Mouse (Mus musculus) heart, adult 2 months (tissue): Measurements from ENCODE around the gene Med27. TPM values are rescaled to one million over a fixed set of nuclear protein-coding genes. Genes with fewer than 3 reads are reported as not detected.

ENCODE experiments used
- DNase-seq, 2 experiments: peaks; one replicate each; pipeline ENCODE4 v3.0.0; 2021
- H3K27ac ChIP-seq: fragments of 200-600 bp; 2 replicates; pipeline ENCODE4 v1.8.1; 2022
- H3K27me3 ChIP-seq: fragments of 200-500 bp; 2 replicates; pipeline ENCODE4 v1.6.1; 2012; ENCODE audit warnings: mild to moderate bottlenecking, low read length, inconsistent platforms, mixed read lengths; ENCODE audit not compliant: control insufficient read depth, insufficient read depth
- H3K36me3 ChIP-seq: fragments of 200-500 bp; 2 replicates; pipeline ENCODE4 v1.6.1; 2012; ENCODE audit warnings: low read length, inconsistent platforms; ENCODE audit not compliant: control insufficient read depth, insufficient read depth
- H3K4me1 ChIP-seq: fragments of 200-500 bp; 2 replicates; pipeline ENCODE4 v1.6.1; 2011; ENCODE audit warnings: low read length; ENCODE audit not compliant: control insufficient read depth, insufficient read depth
- H3K4me3 ChIP-seq: fragments of 200-600 bp; 2 replicates; pipeline ENCODE4 v1.8.1; 2022
- H3K79me2 ChIP-seq: fragments of 200-500 bp; replicated peaks from 2 replicates; pipeline ENCODE4 v1.6.1; 2012; ENCODE audit warnings: mild to moderate bottlenecking, inconsistent platforms, low read length, moderate library complexity, mixed read lengths; ENCODE audit not compliant: control insufficient read depth, insufficient read depth
- H3K9ac ChIP-seq: fragments of 200-500 bp; 2 replicates; pipeline ENCODE4 v1.6.1; 2012; ENCODE audit warnings: low read depth, mild to moderate bottlenecking, control low read depth, inconsistent platforms, low read length, mixed read lengths
- CTCF ChIP-seq: fragments of 200-600 bp; IDR thresholded peaks from 2 replicates; pipeline ENCODE4 v1.8.1; 2022; ENCODE audit warnings: antibody characterized with exemption, mild to moderate bottlenecking, moderate library complexity
- EP300 ChIP-seq: fragments of 200-500 bp; IDR thresholded peaks from 2 replicates; pipeline ENCODE4 v1.6.1; 2011; ENCODE audit warnings: low read depth, low read length, control low read depth; ENCODE audit not compliant: insufficient read depth
- POLR2A ChIP-seq: fragments of 200-500 bp; IDR thresholded peaks from 2 replicates; pipeline ENCODE4 v1.6.1; 2011; ENCODE audit warnings: mild to moderate bottlenecking, low read depth, low read length, control low read depth; ENCODE audit not compliant: insufficient read depth
- WGBS: fragments of 180-500 bp; shearing (Covaris S2); methylation state at CpG from one replicate; pipeline ENCODE4 v1.1.7; 2018; 5-methylcytosine and 5-hydroxymethylcytosine counted together
- intact Hi-C: fragments of 180-260 bp; cut with DNase I; formaldehyde crosslinking; loops from one replicate; pipeline ENCODE4 v1.15.1; 2025
- polyA plus RNA-seq: library from polyadenylated mRNA; depleted of rRNA; stranded (reverse); fragments of >200 nt; gene quantifications from 2 replicates; pipeline ENCODE4 v1.2.3, GENCODE M21; 2012
- total RNA-seq, 2 experiments: library from RNA; stranded (reverse); gene quantifications; 2 replicates each; pipeline ENCODE4 v1.2.3; 2021

Gene Med27
- total and polyA plus RNA-seq, 3 experiments = 15.3 to 24.0 (median 17.2) TPM

DNA sequence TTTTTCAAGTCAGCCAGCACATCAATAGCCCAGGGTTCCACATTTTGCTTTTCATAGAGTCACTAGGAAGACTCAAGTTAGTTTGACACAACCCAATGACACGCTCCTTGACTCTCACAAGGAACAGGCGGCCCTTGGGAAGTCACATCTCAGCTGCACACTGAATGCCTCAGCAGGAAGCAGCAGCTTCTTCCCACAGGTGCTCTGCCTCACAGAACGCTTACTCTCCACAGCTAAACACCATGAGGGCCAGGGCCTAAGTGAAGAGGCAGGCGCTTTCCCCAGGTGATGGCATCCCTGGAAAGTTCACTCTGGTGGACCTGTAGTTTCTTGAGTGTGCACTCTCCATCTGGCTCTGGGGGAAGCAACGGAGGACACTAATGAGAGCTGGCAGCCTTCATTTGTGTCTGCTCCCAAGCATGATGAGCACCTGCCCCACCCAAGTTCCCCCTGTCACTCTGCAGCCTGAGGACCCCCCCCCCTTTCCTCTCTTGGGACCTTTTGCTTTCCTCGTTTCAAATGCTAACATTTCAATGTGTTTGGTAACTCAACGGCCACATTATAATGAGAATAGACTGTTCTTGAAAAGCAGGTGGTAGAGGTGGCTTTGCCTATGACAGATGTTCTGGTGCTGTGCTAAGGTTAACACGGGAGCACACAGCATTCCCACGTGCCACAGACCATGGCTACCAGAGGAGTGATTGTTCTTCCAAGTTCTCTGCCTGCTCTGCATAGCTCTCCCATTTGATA is 154.2 kb downstream of the Med27 start:
- intact Hi-C loops = no loop called here
- TF ChIP-seq EP300 (no peak), CTCF (no peak), POLR2A (no peak)
- Histone ChIP-seq H3K4me3 (no peak overlapping the region), H3K36me3 (no peaks in the 10 kb centered on the region), H3K27me3 (no peaks in the 10 kb centered on the region), H3K4me1 (no peaks in the 10 kb centered on the region), H3K27ac (no peak overlapping the region), H3K79me2 (no peaks in the 10 kb centered on the region), H3K9ac (no peak overlapping the region)
- whole genome bisulfite sequencing = 78% methylated on average over 9 of the region's 9 CpGs
- no peak for DNase-seq

DNA sequence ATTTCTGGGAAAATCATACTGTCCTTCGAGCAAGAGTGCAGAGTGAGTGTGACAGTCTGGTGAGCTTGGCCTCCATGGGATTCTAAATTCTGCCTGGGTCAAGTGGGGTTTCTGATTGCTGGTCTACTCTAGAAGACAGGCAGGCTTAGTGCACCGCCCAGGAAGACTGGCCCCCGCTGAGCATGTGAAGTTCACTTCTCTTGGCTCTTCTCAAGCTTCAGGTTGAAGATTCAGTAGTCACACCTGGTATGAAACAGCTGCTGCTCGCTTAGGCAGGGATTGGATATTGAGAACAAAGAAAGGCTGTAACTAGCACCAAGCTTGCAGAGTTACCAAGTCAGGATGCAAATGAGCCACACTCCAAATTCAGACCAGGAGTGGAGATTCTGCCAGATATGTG is 154.8 kb downstream of the Med27 start:
- Histone ChIP-seq H3K9ac (no peak overlapping the region), H3K4me1 (no peaks in the 10 kb centered on the region), H3K36me3 (no peaks in the 10 kb centered on the region), H3K79me2 (no peaks in the 10 kb centered on the region), H3K4me3 (no peak overlapping the region), H3K27me3 (no peaks in the 10 kb centered on the region), H3K27ac (no peak overlapping the region)
- 81% methylated on average over 4 of the region's 4 CpGs for WGBS
- intact Hi-C loops = no loop called here
- no peak for DNase-seq
- TF ChIP-seq POLR2A (no peak), EP300 (no peak), CTCF (no peak)

- H3K9ac ChIP-seq = no peak overlapping the region
- no peak overlapping the region for H3K27ac ChIP-seq
- TF ChIP-seq EP300 (no peak), POLR2A (no peak), CTCF (no peak)
- no peaks in the 10 kb centered on the region for H3K36me3 ChIP-seq
- no peak for DNase-seq
- H3K4me1 ChIP-seq = no peaks in the 10 kb centered on the region
- H3K4me3 ChIP-seq = no peak overlapping the region
- 82% methylated on average over 6 of the region's 6 CpGs for WGBS
- no peaks in the 10 kb centered on the region for H3K27me3 ChIP-seq
- intact Hi-C loops = no loop called here
- H3K79me2 ChIP-seq = no peaks in the 10 kb centered on the region
Measured at GRCm38 (mm10) chr2:29504848-29505247, 158.2 kb downstream of the Med27 start.

DNA sequence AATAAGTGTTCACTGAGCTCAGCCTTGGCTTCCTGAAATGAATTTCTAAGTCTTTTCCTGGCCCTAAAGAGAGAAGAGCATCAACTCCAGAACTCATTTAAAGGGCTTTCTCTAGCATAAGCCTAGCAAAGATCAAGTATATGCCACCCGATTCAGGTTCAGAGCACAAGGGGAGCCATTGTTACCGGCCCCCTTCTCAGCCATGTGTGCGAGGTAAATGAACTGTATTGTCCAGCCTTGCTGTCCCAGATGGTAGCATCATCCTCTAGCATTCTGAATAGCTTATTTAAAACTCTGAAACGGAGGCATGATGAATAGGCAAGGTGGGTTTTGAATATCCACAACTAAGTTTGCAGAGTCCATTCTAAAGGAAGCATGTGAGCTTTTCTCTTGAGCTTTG is 159.8 kb downstream of the Med27 start:
- intact Hi-C loops = no loop called here

DNA sequence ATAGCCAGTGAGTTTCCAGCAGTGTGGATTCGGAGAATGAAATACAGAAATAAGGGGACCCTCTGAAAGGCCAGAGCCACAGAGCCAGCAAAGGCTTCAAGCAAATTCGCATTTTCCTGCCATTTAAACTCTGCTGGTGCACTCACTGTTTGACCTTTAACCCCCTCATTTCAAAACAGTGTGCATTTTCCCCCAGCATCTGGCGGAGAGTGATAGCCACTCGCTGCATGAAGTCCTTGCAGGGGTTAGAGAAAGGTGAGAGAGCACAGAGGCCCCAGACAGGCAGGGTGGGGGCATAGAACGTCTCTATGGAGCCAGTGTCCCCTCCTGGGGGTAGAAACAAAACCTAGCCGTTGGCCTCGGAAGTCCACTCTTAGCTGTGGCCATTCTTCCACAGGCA is 166.5 kb downstream of the Med27 start:
- 76% methylated on average over 7 of the region's 7 CpGs for WGBS
- intact Hi-C loops = no loop called here
- H3K27ac ChIP-seq = no peak overlapping the region
- no peaks in the 10 kb centered on the region for H3K4me1 ChIP-seq
- no peaks in the 10 kb centered on the region for H3K27me3 ChIP-seq
- no peak overlapping the region for H3K9ac ChIP-seq
- no peak for DNase-seq
- TF ChIP-seq POLR2A (no peak), EP300 (no peak), CTCF (no peak)
- no peak overlapping the region for H3K4me3 ChIP-seq
- H3K79me2 ChIP-seq = no peaks in the 10 kb centered on the region
- no peaks in the 10 kb centered on the region for H3K36me3 ChIP-seq

More for the DNA sequence above, 159.8 kb downstream of the Med27 start:
- TF ChIP-seq CTCF (no peak), POLR2A (no peak), EP300 (no peak)
- Histone ChIP-seq H3K27ac (no peak overlapping the region), H3K4me3 (no peak overlapping the region), H3K9ac (no peak overlapping the region), H3K4me1 (no peaks in the 10 kb centered on the region), H3K27me3 (no peaks in the 10 kb centered on the region), H3K79me2 (no peaks in the 10 kb centered on the region), H3K36me3 (no peaks in the 10 kb centered on the region)
- no peak for DNase-seq
- WGBS = 86% methylated on average over 4 of the region's 4 CpGs

- Histone ChIP-seq H3K27ac (no peak overlapping the region), H3K4me3 (no peak overlapping the region), H3K9ac (no peak overlapping the region), H3K79me2 (no peaks in the 10 kb centered on the region), H3K27me3 (no peaks in the 10 kb centered on the region), H3K4me1 (no peaks in the 10 kb centered on the region), H3K36me3 (no peaks in the 10 kb centered on the region)
- TF ChIP-seq EP300 (no peak), POLR2A (no peak), CTCF (no peak)
- intact Hi-C loops = no loop called here
- DNase-seq = no peak
- WGBS = 83% methylated on average over 6 of the region's 6 CpGs
Measured at GRCm38 (mm10) chr2:29514836-29515235, 168.2 kb downstream of the Med27 start.
